Mouse (Mus musculus) erythroblast, embryonic 14.5 days (primary cell): Measurements from ENCODE around the gene Gpalpp1.

ENCODE experiments used
- GATA1 ChIP-seq: IDR thresholded peaks from 2 replicates; pipeline ENCODE4 v1.6.1; 2012; ENCODE audit warnings: low read length, inconsistent platforms, mixed read lengths
- TAL1 ChIP-seq: IDR thresholded peaks from 3 replicates; pipeline ENCODE4 v1.6.1; 2012; ENCODE audit warnings: low read length, inconsistent platforms, mixed read lengths

DNA sequence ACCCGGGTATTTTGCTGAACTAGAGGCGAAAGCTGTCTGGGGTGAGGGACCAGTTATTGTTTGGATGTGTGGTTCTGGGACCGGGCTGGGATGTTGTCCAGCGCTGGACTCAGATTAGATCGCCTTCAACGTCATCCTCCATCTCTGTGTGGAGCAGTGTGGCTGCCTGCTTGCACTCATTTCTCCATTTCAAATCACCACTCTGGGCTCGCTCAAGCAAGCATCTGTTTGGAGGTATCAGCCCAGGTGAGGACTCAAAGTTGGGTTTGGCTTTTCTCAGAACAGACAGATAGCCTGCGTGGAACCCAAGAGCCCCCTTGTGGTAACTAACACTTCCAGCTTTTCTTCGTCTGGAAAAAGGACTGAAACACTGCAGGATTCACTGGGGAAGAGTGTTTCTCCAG lies 33.5 kb downstream of the Gpalpp1 start:
- TF ChIP-seq GATA1 (no peak), TAL1 (no peak)
